Mouse (Mus musculus) neural tube, embryonic 13.5 days (tissue): ENCODE results near the gene Gm12216. TPM values are rescaled to one million over a fixed set of nuclear protein-coding genes. Genes with fewer than 3 reads are reported as not detected.
"Not testable (repeated sequence)": the region's sequence is repeated elsewhere in the genome, so short reads cannot be mapped to it uniquely, and the experiment has no call there.

Experiments
- ATAC-seq: fragments of 200-750 bp; cut with Nextera tagmentation; 2 replicates; pipeline ENCODE4 v1.8.0; 2017; ENCODE audit warnings: low read depth, mild to moderate bottlenecking, moderate TSS enrichment, moderate library complexity
- H3K27ac ChIP-seq: fragments of 300-500 bp; sonication (generic); replicated peaks from 2 replicates; pipeline ENCODE4 v1.5.1; 2015; ENCODE audit warnings: moderate library complexity, mild to moderate bottlenecking, inconsistent platforms
- H3K27me3 ChIP-seq: fragments of 300-500 bp; sonication (generic); 2 replicates; pipeline ENCODE4 v1.6.1; 2015; ENCODE audit warnings: mild to moderate bottlenecking, inconsistent platforms
- H3K36me3 ChIP-seq: fragments of 300-500 bp; sonication (generic); 2 replicates; pipeline ENCODE4 v1.6.1; 2015; ENCODE audit warnings: mild to moderate bottlenecking, inconsistent platforms
- H3K4me1 ChIP-seq: fragments of 300-500 bp; sonication (generic); replicated peaks from 2 replicates; pipeline ENCODE4 v1.6.1; 2015; ENCODE audit warnings: inconsistent platforms
- H3K4me2 ChIP-seq: fragments of 300-500 bp; sonication (generic); 2 replicates; pipeline ENCODE4 v1.6.1; 2015; ENCODE audit warnings: inconsistent platforms, mild to moderate bottlenecking, moderate library complexity
- H3K4me3 ChIP-seq: fragments of 300-500 bp; sonication (generic); 2 replicates; pipeline ENCODE4 v1.5.1; 2015; ENCODE audit warnings: mild to moderate bottlenecking, inconsistent platforms
- H3K9ac ChIP-seq: fragments of 300-500 bp; sonication (generic); 2 replicates; pipeline ENCODE4 v1.6.1; 2015; ENCODE audit warnings: moderate library complexity, mild to moderate bottlenecking, inconsistent platforms
- H3K9me3 ChIP-seq: fragments of 300-500 bp; sonication (generic); 2 replicates; pipeline ENCODE4 v1.6.1; 2016; ENCODE audit warnings: inconsistent platforms
- WGBS: fragments of 180-500 bp; shearing (Covaris S2); methylation state at CpG from one replicate; pipeline ENCODE4 v1.1.7; 2015; 5-methylcytosine and 5-hydroxymethylcytosine counted together
- polyA plus RNA-seq: library from polyadenylated mRNA; unstranded; fragments of >200 nt; fragmentation: Nextera tagmentation; extraction: Ambion mirVana; gene quantifications from 2 replicates; pipeline ENCODE4 v1.2.1, GENCODE M21; 2015

Gm12216 gene
- polyA plus RNA-seq, 1 experiment from 2014 or later = 1.6 TPM

DNA sequence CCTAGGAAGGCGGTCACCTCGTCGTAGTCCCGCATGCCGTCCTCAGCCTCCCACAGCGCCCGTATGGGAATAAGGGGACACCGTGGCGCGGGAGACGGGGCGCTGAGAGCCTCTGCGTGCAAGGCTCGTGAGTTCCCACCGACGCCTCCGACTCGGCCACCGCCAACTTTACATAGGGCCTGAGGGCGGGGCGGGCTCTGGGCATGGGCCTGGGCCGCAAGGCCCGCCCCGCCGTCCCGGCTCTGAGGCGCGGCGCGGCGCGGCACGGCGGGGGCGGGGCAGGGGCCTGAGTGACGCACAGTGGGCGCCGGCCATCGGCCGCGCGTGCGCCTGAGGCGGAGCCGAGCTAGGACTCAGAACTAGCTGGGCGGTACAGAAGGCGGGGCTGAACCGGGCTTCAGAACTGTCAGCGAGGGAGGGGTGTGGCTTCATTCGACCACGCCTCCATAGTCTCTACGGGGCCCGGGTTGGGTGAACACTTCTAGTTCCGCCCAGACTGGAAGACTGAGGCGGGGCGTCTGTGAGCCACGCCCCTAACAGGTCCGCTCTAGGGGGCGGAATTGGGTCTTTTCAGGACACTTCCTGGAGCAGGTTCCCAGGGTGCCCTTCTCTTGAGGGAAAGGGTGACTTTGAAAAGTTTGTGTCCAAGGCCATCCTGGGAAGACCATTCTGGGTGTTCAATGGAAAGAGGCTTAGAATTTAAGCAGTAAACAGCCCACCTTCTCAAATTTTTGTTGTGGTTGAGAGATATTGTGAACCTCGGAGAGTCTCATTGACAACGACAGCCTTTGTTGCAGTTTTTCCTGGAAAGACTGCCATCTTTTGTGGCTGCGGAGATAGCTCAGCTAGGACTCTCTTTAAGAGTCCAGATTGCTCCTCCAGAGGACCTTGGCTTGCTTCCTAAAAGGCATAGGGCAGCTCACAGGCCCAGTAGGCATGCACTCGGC, 32.7 kb upstream of the Gm12216 start, which contains the start of gene Slc22a5:
Slc22a5 (minus strand) TSS at position 156 of the 947 bp plus-strand sequence.
- H3K9me3 ChIP-seq = no peaks in the 10 kb centered on the region
- H3K27ac ChIP-seq = peak within 1 kb of the TSS; percentile 49; the same call in 1 of the 2 replicates
- H3K9ac ChIP-seq = peak within 1 kb of the TSS; percentile 79
- H3K4me1 ChIP-seq = peaks cover 30% of the 10 kb centered on the region
- no peaks in the 10 kb centered on the region for H3K36me3 ChIP-seq
- peak within 1 kb of the TSS; percentile 59 for H3K4me3 ChIP-seq
- no peaks in the 10 kb centered on the region for H3K27me3 ChIP-seq
- 3% methylated on average over 63 of the region's 63 CpGs for WGBS
- peak within 1 kb of the TSS; percentile 86 for H3K4me2 ChIP-seq
- peak; percentile 99 for ATAC-seq

- H3K4me2 ChIP-seq = peak overlapping the region; percentile 86
- H3K27me3 ChIP-seq = no peaks in the 10 kb centered on the region
- peak; percentile 44 for ATAC-seq
- H3K27ac ChIP-seq = peak overlapping the region; percentile 49; the same call in 1 of the 2 replicates
- H3K9ac ChIP-seq = peak overlapping the region; percentile 79
- 3% methylated on average over 33 of the region's 33 CpGs for WGBS
- H3K36me3 ChIP-seq = peaks cover 3% of the 10 kb centered on the region
- H3K9me3 ChIP-seq = no peaks in the 10 kb centered on the region
- H3K4me3 ChIP-seq = peak overlapping the region; percentile 59
- peaks cover 30% of the 10 kb centered on the region for H3K4me1 ChIP-seq
Measured at GRCm38 (mm10) chr11:53890906-53891504, 31.9 kb upstream of the Gm12216 start.

GRCm38 (mm10) chr11:53890225-53890624, 31.2 kb upstream of the Gm12216 start:
- Histone ChIP-seq H3K4me2 (peak overlapping the region; percentile 86), H3K9ac (no peak overlapping the region), H3K4me1 (peaks cover 30% of the 10 kb centered on the region), H3K27me3 (no peaks in the 10 kb centered on the region), H3K27ac (no peak overlapping the region), H3K4me3 (peak overlapping the region; percentile 59), H3K9me3 (no peaks in the 10 kb centered on the region), H3K36me3 (peaks cover 8% of the 10 kb centered on the region)
- WGBS = 82% methylated on average over 2 of the region's 2 CpGs
- ATAC-seq = no peak

- Histone ChIP-seq H3K9ac (0 out of 2 replicates have a peak overlapping the region, but pooled peaks have one; percentile 1), H3K9me3 (no peaks in the 10 kb centered on the region), H3K4me2 (peak overlapping the region; percentile 2), H3K4me3 (no peak overlapping the region), H3K36me3 (peaks cover 14% of the 10 kb centered on the region), H3K27me3 (no peaks in the 10 kb centered on the region), H3K27ac (no peak overlapping the region), H3K4me1 (peaks cover 30% of the 10 kb centered on the region)
- WGBS = 67% methylated on average over 4 of the region's 4 CpGs
- no peak for ATAC-seq
Measured at GRCm38 (mm10) chr11:53889091-53889645, 30.1 kb upstream of the Gm12216 start.

GRCm38 (mm10) chr11:53888242-53888641, 29.2 kb upstream of the Gm12216 start:
- Histone ChIP-seq H3K4me3 (no peak overlapping the region), H3K36me3 (peaks cover 14% of the 10 kb centered on the region), H3K9me3 (no peaks in the 10 kb centered on the region), H3K27ac (no peak overlapping the region), H3K27me3 (no peaks in the 10 kb centered on the region), H3K4me1 (peaks cover 30% of the 10 kb centered on the region), H3K9ac (no peak overlapping the region), H3K4me2 (no peak overlapping the region)
- WGBS = 94% methylated on average over 4 of the region's 4 CpGs
- no peak for ATAC-seq

- no peak overlapping the region for H3K4me3 ChIP-seq
- no peak overlapping the region for H3K27ac ChIP-seq
- peaks cover 2% of the 10 kb centered on the region; the same call in 1 of the 2 replicates for H3K4me1 ChIP-seq
- H3K9me3 ChIP-seq = no peaks in the 10 kb centered on the region
- no peaks in the 10 kb centered on the region for H3K27me3 ChIP-seq
- no peak overlapping the region for H3K4me2 ChIP-seq
- peaks cover 14% of the 10 kb centered on the region for H3K36me3 ChIP-seq
- WGBS = 97% methylated on average over 2 of the region's 2 CpGs
- ATAC-seq = no peak
- H3K9ac ChIP-seq = no peak overlapping the region
Measured at GRCm38 (mm10) chr11:53883287-53883686, 24.2 kb upstream of the Gm12216 start.

DNA sequence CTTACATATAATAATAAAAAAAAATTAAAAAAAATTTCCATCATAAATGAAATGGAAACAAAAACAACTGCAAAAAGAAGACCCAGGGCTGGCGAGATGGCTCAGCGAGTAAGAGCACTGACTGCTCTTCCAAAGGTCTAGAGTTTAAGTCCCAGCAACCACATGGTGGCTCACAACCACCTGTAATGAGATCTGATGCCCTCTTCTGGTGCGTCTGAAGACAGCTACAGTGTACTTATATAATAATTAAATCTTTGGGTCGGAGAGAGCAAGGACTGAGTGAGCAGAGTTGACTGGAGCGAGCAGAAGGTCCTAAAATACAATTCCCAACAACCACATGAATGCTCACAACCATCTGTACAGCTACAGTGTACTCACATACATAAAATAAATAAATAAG, 19.0 kb upstream of the Gm12216 start:
- H3K9me3 ChIP-seq, H3K36me3 ChIP-seq, ATAC-seq, H3K4me2 ChIP-seq, H3K9ac ChIP-seq, H3K4me3 ChIP-seq, H3K27ac ChIP-seq, H3K4me1 ChIP-seq, H3K27me3 ChIP-seq: not testable (repeated sequence)
- 85% methylated on average over 5 of the region's 5 CpGs for WGBS

DNA sequence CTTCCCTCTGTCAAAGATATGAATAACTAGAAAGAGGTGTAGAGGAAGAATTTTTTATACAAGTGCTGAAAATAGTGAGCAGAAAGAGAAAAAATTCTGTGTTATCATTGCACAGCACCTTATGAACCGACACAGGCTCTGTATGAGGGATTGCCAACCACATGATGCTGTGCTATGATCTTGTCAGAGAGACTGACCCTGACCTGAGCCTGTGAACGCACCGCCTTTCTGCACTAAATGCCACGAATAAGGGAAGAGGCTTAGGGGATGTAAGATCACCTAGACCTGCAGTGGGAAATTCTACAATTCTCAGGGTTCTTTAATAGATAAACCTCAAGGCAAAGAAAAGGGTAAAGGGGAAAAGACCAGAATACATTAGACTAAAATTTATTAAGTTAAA, 17.4 kb upstream of the Gm12216 start:
- 88% methylated on average over 4 of the region's 4 CpGs for WGBS
- H3K27me3 ChIP-seq = no peaks in the 10 kb centered on the region
- no peaks in the 10 kb centered on the region for H3K4me1 ChIP-seq
- no peaks in the 10 kb centered on the region for H3K9me3 ChIP-seq
- H3K9ac ChIP-seq = no peak overlapping the region
- peaks cover 16% of the 10 kb centered on the region for H3K36me3 ChIP-seq
- no peak overlapping the region for H3K4me3 ChIP-seq
- no peak overlapping the region for H3K27ac ChIP-seq
- H3K4me2 ChIP-seq = no peak overlapping the region
- ATAC-seq = no peak

DNA sequence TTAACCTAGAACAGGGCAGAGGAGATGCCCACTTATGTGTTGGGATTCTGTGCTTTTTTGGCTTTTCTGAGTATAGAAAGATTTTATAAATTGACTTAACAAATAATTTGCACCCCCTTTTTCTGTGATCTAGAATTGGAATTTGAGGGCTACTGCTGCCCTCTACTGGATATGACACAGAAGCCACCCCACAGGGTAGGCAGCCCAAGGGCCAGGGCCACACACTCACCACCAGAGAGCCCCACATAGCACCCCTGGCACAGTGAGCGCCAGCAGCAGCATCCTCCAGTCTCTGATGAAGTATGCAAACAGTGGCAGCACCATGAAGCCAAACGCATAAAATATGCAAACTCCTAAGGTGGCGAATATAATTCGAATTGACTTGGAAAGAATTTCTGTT, 15.7 kb upstream of the Gm12216 start:
- WGBS = 76% methylated on average over 4 of the region's 4 CpGs
- Histone ChIP-seq H3K4me1 (no peaks in the 10 kb centered on the region), H3K4me3 (no peak overlapping the region), H3K9ac (no peak overlapping the region), H3K36me3 (peaks cover 33% of the 10 kb centered on the region), H3K9me3 (no peaks in the 10 kb centered on the region), H3K4me2 (no peak overlapping the region), H3K27ac (no peak overlapping the region), H3K27me3 (no peaks in the 10 kb centered on the region)
- no peak for ATAC-seq

DNA sequence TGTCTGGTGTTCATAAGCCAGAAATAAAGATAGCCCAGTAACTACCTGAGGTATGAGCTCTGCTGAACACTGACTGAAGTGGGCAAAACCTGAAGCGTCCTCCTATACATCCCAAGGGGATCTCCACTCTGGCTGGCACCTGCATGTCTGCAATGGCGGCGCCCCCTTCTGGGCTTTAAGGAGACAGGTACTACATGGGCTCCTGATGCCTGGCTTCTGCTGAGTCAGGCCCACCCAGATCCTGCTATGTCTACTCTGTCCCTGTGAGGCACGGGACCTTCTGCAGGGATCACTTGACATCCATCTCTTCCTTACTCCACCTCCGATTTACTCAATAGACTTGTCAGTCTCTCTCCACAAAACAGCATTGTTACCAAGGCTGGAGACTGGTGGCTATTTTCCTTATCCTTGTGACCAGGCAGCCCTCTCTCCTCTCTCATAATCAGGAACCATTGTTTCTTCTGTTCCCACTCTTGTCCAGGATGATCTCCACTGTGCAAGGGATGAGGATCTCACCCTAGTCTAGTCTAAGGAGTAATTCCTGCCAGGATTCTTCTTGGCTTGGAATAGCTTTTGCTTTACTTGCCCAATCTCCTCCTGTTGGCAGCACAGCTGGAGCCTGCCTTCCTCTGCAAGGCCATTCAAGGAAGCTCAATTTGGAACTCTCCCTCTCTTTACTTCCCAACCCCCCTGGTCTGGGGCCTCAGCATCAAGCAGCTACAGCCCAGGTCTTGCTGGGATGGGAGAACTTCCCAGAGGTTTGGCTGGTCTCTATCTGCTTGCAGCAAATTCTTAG, 15.1 kb upstream of the Gm12216 start:
- H3K4me2 ChIP-seq, ATAC-seq: not testable (repeated sequence)
- WGBS = 74% methylated on average over 5 of the region's 5 CpGs

DNA sequence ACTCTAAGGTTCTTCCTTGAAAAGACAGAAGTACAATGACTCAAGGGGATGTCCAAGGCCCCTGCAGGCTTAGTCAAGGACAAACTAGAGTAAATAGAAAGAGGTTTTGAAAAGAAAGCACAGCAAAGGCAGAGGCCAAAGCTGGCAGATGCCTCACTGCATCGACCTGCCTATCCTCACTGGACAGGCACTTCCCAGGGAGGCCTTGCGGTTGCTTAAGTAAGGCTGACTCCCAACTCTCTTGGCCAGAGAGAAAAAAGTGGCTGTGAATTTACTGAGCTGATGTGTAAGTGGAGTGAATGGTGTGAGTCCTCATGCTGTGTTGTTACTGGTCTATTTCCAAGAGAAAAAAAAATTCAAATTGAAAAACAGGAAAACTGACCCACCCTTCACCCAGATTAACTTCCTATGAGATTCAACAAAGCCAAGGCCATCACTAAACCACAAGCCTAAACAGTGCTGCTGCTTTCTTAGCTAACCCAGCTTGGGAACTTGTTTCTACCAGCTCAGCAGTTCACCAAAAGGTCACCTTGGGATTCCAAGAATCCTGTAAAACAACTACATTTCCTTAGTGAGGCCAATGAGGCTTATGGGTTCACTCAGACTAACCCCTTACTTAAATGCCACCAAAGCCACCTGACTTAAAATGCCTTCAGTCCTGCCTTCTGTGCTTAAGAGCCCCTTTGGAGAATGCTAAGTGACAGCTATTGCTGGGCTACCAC, 12.9 kb upstream of the Gm12216 start:
- Histone ChIP-seq H3K9me3 (no peaks in the 10 kb centered on the region), H3K27ac (no peak overlapping the region), H3K4me2 (no peak overlapping the region), H3K4me1 (no peaks in the 10 kb centered on the region), H3K9ac (no peak overlapping the region), H3K36me3 (peaks cover 38% of the 10 kb centered on the region), H3K27me3 (no peaks in the 10 kb centered on the region), H3K4me3 (no peak overlapping the region)
- WGBS = 86% methylated on average over 2 of the region's 2 CpGs
- ATAC-seq = no peak

More for the DNA sequence above, 15.1 kb upstream of the Gm12216 start:
- H3K36me3 ChIP-seq = peaks cover 36% of the 10 kb centered on the region
- not testable (repeated sequence) for H3K27ac ChIP-seq, H3K9me3 ChIP-seq, H3K27me3 ChIP-seq, H3K4me1 ChIP-seq, H3K4me3 ChIP-seq, H3K9ac ChIP-seq
